Mouse (Mus musculus) hindbrain, embryonic 14.5 days (tissue): ENCODE measurements around the gene Eif1. TPM values are rescaled to one million over a fixed set of nuclear protein-coding genes. Genes with fewer than 3 reads are reported as not detected.
A peak's percentile ranks its signal among the peaks of the same experiment; 100 is the strongest.

Experiments
- ATAC-seq: fragments of 200-750 bp; cut with Nextera tagmentation; 2 replicates; pipeline ENCODE4 v1.8.0; 2017; ENCODE audit warnings: moderate number of reproducible peaks, mild to moderate bottlenecking, moderate TSS enrichment, moderate library complexity; ENCODE audit not compliant: low FRiP score
- DNase-seq: peaks from one replicate; pipeline ENCODE4 v3.0.0-alpha.2; 2015; ENCODE audit warnings: low spot score
- H3K27ac ChIP-seq: fragments of 300-500 bp; sonication (generic); 2 replicates; pipeline ENCODE4 v1.5.1; 2014; ENCODE audit warnings: mild to moderate bottlenecking, moderate library complexity
- H3K27me3 ChIP-seq: fragments of 300-500 bp; sonication (generic); 2 replicates; pipeline ENCODE4 v1.6.1; 2014; ENCODE audit warnings: mild to moderate bottlenecking, low read length, mixed read lengths; ENCODE audit not compliant: control insufficient read depth, insufficient read depth
- H3K36me3 ChIP-seq: fragments of 300-500 bp; sonication (generic); replicated peaks from 2 replicates; pipeline ENCODE4 v1.6.1; 2014; ENCODE audit not compliant: control insufficient read depth, insufficient read depth
- H3K4me1 ChIP-seq: fragments of 300-500 bp; sonication (generic); replicated peaks from 2 replicates; pipeline ENCODE4 v1.6.1; 2014; ENCODE audit warnings: antibody characterized with exemption, low read length, mixed read lengths; ENCODE audit not compliant: control insufficient read depth, insufficient read depth
- H3K4me2 ChIP-seq: fragments of 300-500 bp; sonication (generic); replicated peaks from 2 replicates; pipeline ENCODE4 v1.6.1; 2014; ENCODE audit warnings: mild to moderate bottlenecking, moderate library complexity
- H3K4me3 ChIP-seq: fragments of 300-500 bp; sonication (generic); replicated peaks from 2 replicates; pipeline ENCODE4 v1.5.1; 2014; ENCODE audit warnings: mild to moderate bottlenecking, low read length
- H3K9ac ChIP-seq: fragments of 300-500 bp; sonication (generic); 2 replicates; pipeline ENCODE4 v1.6.1; 2014
- H3K9me3 ChIP-seq: fragments of 300-500 bp; sonication (generic); 2 replicates; pipeline ENCODE4 v1.6.1; 2016; ENCODE audit warnings: low read length; ENCODE audit not compliant: control insufficient read depth
- WGBS: fragments of 180-500 bp; shearing (Covaris S2); extraction: QIAGEN DNeasy Blood & Tissue Kit; methylation state at CpG from one replicate; pipeline ENCODE4 v1.1.7; 2014; 5-methylcytosine and 5-hydroxymethylcytosine counted together
- polyA plus RNA-seq: library from polyadenylated mRNA; unstranded; fragments of >200 nt; fragmentation: Nextera tagmentation; extraction: Ambion mirVana; gene quantifications from 2 replicates; pipeline ENCODE4 v1.2.1, GENCODE M21; 2014

Gene Eif1
- polyA plus RNA-seq = 1,239 and 1,372 TPM in 2 replicates

DNA sequence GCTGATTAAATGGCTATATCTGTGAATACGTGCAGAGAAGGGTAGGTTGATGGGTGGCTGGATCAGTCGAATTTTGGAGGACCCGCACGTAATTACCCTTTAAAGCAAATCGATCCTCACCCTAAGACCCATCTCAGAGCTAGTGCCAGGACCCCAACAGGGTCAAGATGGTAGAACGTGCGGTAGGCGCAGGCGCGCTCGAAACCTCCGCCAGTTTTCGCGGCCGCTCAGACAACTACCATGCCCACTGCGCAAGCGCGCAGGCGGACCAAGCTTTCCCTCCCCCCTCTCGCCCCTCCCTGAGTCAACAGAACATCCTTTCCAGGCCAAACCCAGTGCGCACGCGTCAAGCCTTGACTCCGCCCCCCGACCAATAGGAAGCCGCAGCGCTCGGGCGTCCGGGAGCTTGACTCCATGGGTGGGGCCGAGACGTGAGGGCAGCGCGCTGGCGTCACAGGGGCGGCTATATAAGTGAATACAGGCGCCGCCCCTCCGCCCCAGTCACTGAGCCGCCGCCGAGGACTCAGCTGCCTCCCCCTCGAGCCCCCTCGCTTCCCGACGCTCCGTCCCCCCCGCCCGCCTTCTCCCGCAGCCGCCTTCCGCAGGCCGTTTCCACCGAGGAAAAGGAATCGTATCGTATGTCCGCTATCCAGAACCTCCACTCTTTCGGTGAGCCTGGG lies at the start of gene Eif1:
Gene Eif1, plus strand, starts transcription at position 394 of the 680 bp plus-strand sequence.
- WGBS = under 1% methylated on average over 51 of the region's 58 CpGs
- Histone ChIP-seq H3K9me3 (no peaks in the 10 kb centered on the region), H3K27me3 (no peaks in the 10 kb centered on the region), H3K27ac (peak within 1 kb of the TSS; percentile 97), H3K4me1 (peaks cover 6% of the 10 kb centered on the region), H3K4me3 (peak within 1 kb of the TSS; percentile 69), H3K36me3 (peaks cover 21% of the 10 kb centered on the region), H3K9ac (peak within 1 kb of the TSS; percentile 86), H3K4me2 (peak within 1 kb of the TSS; percentile 91)
- ATAC-seq = peak; percentile 92
- DNase-seq = peak; percentile 100

DNA sequence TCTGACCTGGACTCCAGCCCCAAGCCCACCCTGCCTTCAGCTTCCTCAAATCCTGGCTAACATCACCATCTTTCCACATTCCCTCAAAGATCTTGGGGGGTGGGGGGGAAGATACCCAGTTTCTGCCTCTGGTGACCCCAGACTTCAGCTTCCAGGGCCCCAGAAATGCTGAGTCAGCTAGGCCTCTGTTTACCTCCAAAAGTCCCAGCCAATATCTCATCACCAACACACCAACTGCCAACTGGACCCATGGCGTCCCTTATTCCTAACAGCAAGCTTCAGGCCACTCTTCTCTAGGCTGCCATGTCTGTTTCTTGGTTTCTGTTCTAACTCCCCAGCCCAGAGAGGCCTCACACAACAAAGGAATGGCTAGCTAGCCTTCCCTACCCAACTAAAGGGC lies 47.8 kb upstream of the Eif1 start:
- Histone ChIP-seq H3K27ac (no peak overlapping the region), H3K4me1 (no peaks in the 10 kb centered on the region), H3K4me3 (no peak overlapping the region), H3K27me3 (no peaks in the 10 kb centered on the region), H3K9me3 (no peaks in the 10 kb centered on the region), H3K9ac (no peak overlapping the region), H3K4me2 (no peak overlapping the region), H3K36me3 (no peaks in the 10 kb centered on the region)
- ATAC-seq (no peak), DNase-seq (no peak)
- 89% methylated on average over 1 of the region's 1 CpGs for WGBS

DNA sequence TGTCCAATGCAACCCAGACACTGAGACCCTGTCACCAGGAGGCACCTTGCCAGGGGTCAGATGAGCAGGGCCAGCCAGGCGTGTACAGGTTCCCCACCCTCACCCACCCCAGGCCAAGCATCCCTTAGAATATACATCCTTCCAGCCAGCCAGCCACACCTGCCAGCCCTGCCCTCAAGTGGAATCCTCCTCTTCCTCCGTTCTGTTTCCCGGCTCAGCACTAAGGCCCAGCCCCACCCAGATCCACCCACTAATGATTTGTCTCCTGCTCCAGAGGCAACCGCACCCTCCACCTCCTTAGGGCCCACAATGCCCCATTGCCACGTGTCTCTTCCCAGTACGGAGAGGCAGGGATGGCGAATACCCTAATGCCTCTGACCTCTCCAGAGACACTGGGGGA lies 45.0 kb upstream of the Eif1 start:
- Histone ChIP-seq H3K9ac (no peak overlapping the region), H3K4me3 (no peak overlapping the region), H3K4me2 (no peak overlapping the region), H3K27ac (no peak overlapping the region), H3K27me3 (no peaks in the 10 kb centered on the region), H3K36me3 (no peaks in the 10 kb centered on the region), H3K9me3 (no peaks in the 10 kb centered on the region), H3K4me1 (no peaks in the 10 kb centered on the region)
- 63% methylated on average over 7 of the region's 7 CpGs for WGBS
- no peak for ATAC-seq
- DNase-seq = no peak

DNA sequence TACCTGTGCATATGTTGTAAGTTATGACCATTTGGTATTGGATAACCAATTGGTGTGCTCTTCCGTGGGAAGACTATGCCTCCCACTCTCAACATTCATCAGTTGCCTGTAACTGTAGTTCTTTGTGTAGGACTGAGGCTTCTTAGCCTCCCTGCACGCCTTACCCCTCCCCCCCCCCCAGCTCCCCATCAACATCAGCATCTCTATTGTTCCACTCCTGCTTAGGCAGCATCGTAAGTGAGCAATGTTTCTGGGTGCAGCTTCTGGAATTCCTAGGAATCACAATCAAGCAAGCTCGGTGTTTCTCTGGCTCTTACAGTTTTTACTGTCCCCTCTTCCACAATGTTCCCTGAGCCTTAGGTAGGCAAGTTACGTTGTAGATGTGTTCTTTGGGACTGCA lies 44.2 kb upstream of the Eif1 start:
- DNase-seq (no peak), ATAC-seq (no peak)
- 40% methylated on average over 5 of the region's 5 CpGs for WGBS
- no peaks in the 10 kb centered on the region for H3K4me1 ChIP-seq
- H3K4me2 ChIP-seq = no peak overlapping the region
- no peaks in the 10 kb centered on the region for H3K9me3 ChIP-seq
- no peak overlapping the region for H3K9ac ChIP-seq
- no peaks in the 10 kb centered on the region for H3K36me3 ChIP-seq
- no peaks in the 10 kb centered on the region for H3K27me3 ChIP-seq
- no peak overlapping the region for H3K4me3 ChIP-seq
- no peak overlapping the region for H3K27ac ChIP-seq

DNA sequence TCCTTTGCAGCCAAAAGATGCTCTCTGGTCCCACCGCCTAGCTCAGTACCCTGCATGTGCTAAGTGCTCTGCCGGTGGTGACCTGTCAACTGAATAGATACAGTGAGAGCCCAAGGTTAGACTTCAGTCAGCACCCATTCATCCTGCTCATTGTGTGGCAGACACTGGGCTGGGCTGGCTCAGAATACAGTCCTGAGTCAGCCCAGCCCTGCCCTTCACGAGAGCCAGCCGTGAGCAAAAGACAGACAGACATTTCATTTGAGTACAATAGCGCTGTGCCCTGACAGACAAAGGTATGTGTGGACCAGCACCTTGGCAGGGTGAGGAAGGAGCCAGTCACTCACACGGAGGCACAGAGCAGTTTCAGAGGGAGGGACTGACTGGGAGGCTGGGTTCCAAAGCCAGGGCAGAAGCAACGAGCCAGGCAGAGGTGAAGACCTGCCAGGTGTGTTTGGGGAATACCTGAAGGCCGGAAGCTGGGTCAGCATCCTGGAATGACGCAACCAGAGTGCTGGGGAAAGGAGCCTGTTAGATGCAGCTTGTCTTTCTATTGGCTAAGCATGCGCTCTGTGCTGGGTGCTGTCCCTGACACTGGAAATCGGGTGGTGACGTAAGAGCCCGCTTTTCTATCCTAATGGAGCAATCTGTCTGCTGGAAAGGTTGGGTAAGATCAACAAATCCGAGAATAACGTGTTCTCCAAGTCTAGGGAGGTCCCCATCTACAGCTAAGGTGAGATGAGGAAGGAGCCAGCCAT lies 41.8 kb upstream of the Eif1 start:
- Histone ChIP-seq H3K9me3 (no peaks in the 10 kb centered on the region), H3K27ac (no peak overlapping the region), H3K36me3 (no peaks in the 10 kb centered on the region), H3K27me3 (no peaks in the 10 kb centered on the region), H3K4me1 (no peaks in the 10 kb centered on the region), H3K9ac (no peak overlapping the region), H3K4me2 (no peak overlapping the region), H3K4me3 (no peak overlapping the region)
- no peak for DNase-seq
- 74% methylated on average over 15 of the region's 15 CpGs for WGBS
- no peak for ATAC-seq

DNA sequence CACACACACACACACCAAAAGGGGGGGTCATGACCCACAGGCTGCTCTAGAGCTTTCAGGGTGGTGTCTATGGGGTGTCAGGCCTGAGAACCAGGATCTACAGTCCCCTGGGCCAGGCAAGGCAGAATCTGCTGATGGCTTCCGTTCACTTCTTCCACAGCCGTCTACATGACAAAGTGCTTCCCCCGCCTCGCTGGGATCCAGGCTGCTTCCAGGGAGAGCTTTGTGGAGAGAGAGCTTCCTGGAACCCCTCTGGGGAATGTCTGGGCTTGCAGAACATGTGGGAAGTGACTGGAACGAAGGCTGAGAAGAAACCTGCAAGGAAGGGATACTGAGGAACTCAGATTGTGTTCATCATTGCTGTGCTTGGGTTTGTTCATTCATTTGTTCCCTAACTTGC lies 40.9 kb upstream of the Eif1 start:
- Histone ChIP-seq H3K4me2 (no peak overlapping the region), H3K4me3 (no peak overlapping the region), H3K4me1 (no peaks in the 10 kb centered on the region), H3K9ac (no peak overlapping the region), H3K9me3 (no peaks in the 10 kb centered on the region), H3K27me3 (no peaks in the 10 kb centered on the region), H3K36me3 (no peaks in the 10 kb centered on the region), H3K27ac (no peak overlapping the region)
- 57% methylated on average over 5 of the region's 5 CpGs for WGBS
- no peak for DNase-seq
- ATAC-seq = no peak

DNA sequence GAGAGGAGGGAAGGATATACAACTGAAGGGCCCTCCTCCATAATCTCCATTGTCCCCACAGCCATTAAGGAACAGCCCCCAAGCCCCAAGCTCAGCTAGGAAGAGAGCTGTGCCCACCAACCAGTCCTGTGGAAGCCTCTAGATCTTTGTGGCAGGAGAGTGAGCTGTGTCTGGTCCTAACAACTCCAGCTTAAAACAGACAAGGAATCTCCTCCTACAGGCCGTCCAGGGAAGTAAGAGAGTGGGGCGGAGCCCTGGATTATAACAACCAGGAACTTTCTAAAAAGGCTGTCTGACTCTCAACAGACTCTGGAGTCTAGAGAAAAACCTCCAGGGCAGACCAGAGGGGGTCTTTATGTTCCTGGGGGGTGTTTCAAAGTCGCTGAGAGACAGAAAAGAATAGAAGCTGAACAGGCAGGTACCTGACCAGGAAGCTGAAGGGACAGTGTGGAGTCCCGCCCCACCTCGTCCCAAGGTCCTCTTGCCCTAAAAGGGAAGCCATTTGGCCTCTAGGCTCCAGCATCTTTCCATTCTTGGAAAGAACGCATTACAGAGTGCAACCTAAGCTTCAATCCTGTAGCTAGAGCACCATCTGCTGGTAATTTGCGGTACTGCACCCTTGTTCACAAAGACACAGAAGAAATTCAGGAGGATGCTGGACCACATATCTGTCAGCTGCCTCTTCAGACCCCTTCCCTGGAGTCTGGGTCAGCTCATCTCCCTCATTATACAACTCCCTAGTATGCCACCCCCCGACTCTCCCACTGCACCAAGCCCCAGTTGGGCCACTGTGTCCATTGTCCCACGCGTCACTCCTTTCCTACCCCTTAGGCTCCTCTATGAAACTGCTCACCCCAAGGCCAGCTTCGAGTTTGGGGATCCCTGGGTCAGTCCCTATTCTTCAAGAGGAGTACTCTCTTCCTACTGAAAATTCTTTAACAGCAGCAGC lies 37.8 kb upstream of the Eif1 start:
- no peak overlapping the region for H3K4me2 ChIP-seq
- H3K4me1 ChIP-seq = no peaks in the 10 kb centered on the region

DNA sequence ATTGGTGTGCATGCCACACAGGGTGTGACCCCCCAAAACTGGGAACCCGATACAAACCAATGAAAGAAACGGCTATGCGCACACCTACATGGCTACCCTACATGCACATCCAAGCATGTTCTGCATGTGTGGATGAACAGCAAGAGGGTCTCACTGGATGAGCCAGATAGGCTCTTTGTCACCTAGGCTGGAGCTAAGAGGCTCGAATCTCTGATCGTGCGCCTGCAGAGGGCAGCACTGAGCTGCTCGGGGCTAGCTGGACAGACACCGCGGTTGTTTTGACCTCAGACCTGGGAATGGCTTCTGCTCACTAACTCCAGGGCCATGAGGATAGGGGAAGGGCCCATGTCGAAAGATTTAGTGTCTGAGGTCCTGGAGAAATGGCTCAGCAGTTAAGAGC lies 37.1 kb upstream of the Eif1 start:
- peak; percentile 78 for DNase-seq
- Histone ChIP-seq H3K9ac (no peak overlapping the region), H3K4me1 (no peaks in the 10 kb centered on the region), H3K4me3 (no peak overlapping the region), H3K36me3 (no peaks in the 10 kb centered on the region), H3K27ac (no peak overlapping the region), H3K9me3 (no peaks in the 10 kb centered on the region), H3K4me2 (no peak overlapping the region), H3K27me3 (no peaks in the 10 kb centered on the region)
- peak; percentile 17; the same call in 1 of the 2 replicates for ATAC-seq
- WGBS = 25% methylated on average over 10 of the region's 10 CpGs

More for the DNA sequence above, 37.8 kb upstream of the Eif1 start:
- Histone ChIP-seq H3K4me3 (no peak overlapping the region), H3K27ac (no peak overlapping the region), H3K9ac (no peak overlapping the region), H3K27me3 (no peaks in the 10 kb centered on the region), H3K9me3 (no peaks in the 10 kb centered on the region), H3K36me3 (no peaks in the 10 kb centered on the region)
- 19% methylated on average over 11 of the region's 11 CpGs for whole genome bisulfite sequencing
- peak; percentile 46; the same call in 1 of the 2 replicates for ATAC-seq
- peak; percentile 99 for DNase-seq

DNA sequence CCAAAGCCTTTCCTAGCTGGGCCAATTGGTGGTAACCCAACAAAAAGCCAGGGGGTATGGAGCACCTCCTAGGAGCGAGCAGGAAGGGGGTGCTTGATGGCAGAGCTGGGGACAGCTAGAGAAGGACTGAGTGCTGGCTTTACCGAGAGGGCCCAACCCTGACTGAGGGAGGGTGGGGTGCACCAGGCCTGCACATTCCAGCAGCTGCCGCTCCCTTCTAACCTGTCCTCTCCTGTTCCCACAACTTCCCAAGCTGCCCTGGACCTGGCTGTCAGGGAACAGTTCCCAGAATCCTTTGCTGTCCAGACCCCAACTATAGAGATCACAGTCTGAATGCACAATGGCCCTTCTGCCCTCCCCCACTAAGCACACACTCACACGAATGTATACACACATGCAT lies 34.7 kb upstream of the Eif1 start:
- Histone ChIP-seq H3K9ac (no peak overlapping the region), H3K36me3 (no peaks in the 10 kb centered on the region), H3K4me3 (no peak overlapping the region), H3K4me1 (no peaks in the 10 kb centered on the region), H3K27me3 (no peaks in the 10 kb centered on the region), H3K4me2 (no peak overlapping the region), H3K27ac (no peak overlapping the region), H3K9me3 (no peaks in the 10 kb centered on the region)
- WGBS = 83% methylated on average over 4 of the region's 4 CpGs
- DNase-seq (no peak), ATAC-seq (no peak)
